Mouse (Mus musculus) embryonic facial prominence, embryonic 14.5 days (tissue): ENCODE results near the gene Rab34. TPM values are rescaled to one million over a fixed set of nuclear protein-coding genes. Genes with fewer than 3 reads are reported as not detected.

Experiments
- ATAC-seq: fragments of 200-750 bp; cut with Nextera tagmentation; 2 replicates; pipeline ENCODE4 v1.8.0; 2017; ENCODE audit warnings: low read depth, moderate number of reproducible peaks, moderate TSS enrichment
- DNase-seq: peaks from one replicate; pipeline ENCODE4 v3.0.0-alpha.2; 2015; ENCODE audit warnings: low spot score
- H3K27ac ChIP-seq: fragments of 300-500 bp; sonication (generic); replicated peaks from 2 replicates; pipeline ENCODE4 v1.5.1; 2014; ENCODE audit warnings: low read depth, mild to moderate bottlenecking, low read length, moderate library complexity
- H3K27me3 ChIP-seq: fragments of 300-500 bp; sonication (generic); replicated peaks from 2 replicates; pipeline ENCODE4 v1.6.1; 2014; ENCODE audit warnings: low read length; ENCODE audit not compliant: control insufficient read depth, insufficient read depth
- H3K36me3 ChIP-seq: fragments of 300-500 bp; sonication (generic); 2 replicates; pipeline ENCODE4 v1.6.1; 2014; ENCODE audit warnings: low read length, mixed read lengths; ENCODE audit not compliant: control insufficient read depth, insufficient read depth
- H3K4me1 ChIP-seq: fragments of 300-500 bp; sonication (generic); 2 replicates; pipeline ENCODE4 v1.6.1; 2014; ENCODE audit warnings: antibody characterized with exemption, low read length; ENCODE audit not compliant: control insufficient read depth, insufficient read depth
- H3K4me2 ChIP-seq: fragments of 300-500 bp; sonication (generic); 2 replicates; pipeline ENCODE4 v1.6.1; 2014; ENCODE audit warnings: low read depth, mild to moderate bottlenecking, low read length, moderate library complexity, mixed read lengths
- H3K4me3 ChIP-seq: fragments of 300-500 bp; sonication (generic); 2 replicates; pipeline ENCODE4 v1.5.1; 2014; ENCODE audit warnings: low read depth, mild to moderate bottlenecking, low read length
- H3K9ac ChIP-seq: fragments of 300-500 bp; sonication (generic); 2 replicates; pipeline ENCODE4 v1.6.1; 2014; ENCODE audit warnings: low read depth, mild to moderate bottlenecking, low read length, moderate library complexity, mixed read lengths
- H3K9me3 ChIP-seq: fragments of 300-500 bp; sonication (generic); 2 replicates; pipeline ENCODE4 v1.6.1; 2016; ENCODE audit warnings: low read length; ENCODE audit not compliant: control insufficient read depth
- WGBS: fragments of 180-500 bp; shearing (Covaris S2); extraction: QIAGEN DNeasy Blood & Tissue Kit; methylation state at CpG from one replicate; pipeline ENCODE4 v1.1.7; 2014; 5-methylcytosine and 5-hydroxymethylcytosine counted together
- polyA plus RNA-seq: library from polyadenylated mRNA; unstranded; fragments of >200 nt; fragmentation: Nextera tagmentation; extraction: Ambion mirVana; gene quantifications from 2 replicates; pipeline ENCODE4 v1.2.1, GENCODE M21; 2014

Gene Rab34
- 136 and 156 TPM in 2 replicates for polyA plus RNA-seq

DNA sequence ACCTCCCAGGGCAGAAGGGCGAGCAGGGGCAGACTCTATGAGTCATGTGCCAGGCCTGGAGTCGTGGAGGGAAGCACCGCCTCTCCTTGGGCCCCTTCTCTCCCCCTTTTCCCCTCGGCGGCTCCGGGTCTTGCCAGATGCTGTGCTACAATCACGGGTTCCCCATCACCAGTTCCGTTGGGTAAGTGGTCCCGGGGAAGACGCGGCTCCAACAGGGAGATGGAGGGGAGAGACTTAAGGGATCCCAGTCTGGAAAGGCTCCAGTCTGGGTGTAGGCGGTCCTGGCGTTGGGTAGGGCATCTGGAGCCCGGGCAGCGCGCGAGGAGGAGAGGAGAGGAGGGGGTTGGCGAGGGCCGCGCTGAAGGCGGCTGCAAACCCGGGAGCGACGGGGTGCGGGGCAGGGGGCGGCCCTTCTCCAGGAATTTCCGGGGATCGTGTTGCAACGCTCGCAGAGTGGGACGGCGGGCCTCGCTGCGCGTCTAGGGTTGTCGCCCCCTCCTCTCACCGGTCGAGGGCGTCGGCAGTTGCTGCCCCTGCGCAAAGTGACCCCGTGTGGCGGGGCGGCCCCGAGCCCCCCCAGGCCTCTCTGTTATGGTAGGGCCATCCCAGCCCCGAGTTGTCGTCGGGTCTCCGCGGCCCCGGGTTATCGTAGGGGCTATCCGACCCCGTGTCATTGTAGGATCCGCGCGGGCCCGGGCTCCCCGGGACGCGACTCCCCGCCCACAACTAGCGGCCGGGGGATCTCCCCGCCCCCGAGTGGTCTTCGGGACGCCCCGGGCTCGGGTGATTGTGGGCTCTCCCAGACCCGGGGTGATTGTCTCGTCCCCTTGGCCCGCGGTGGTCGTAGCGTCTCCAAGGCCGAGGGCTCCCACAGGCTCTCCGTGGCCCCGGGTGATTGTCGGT is at the start of gene Rab34:
Gene Rab34 (plus strand): TSS at position 100 of the 903 bp plus-strand sequence.
- 0% methylated on average over 38 of the region's 80 CpGs for WGBS
- DNase-seq: peak; percentile 96
- Histone ChIP-seq H3K36me3 (peaks cover 33% of the 10 kb centered on the region), H3K4me3 (peak within 1 kb of the TSS; percentile 69), H3K27ac (peak within 1 kb of the TSS; percentile 98), H3K9me3 (no peaks in the 10 kb centered on the region), H3K4me1 (peaks cover 20% of the 10 kb centered on the region), H3K4me2 (peak within 1 kb of the TSS; percentile 70), H3K9ac (peak within 1 kb of the TSS; percentile 94), H3K27me3 (no peaks in the 10 kb centered on the region)
- peak; percentile 91 for ATAC-seq

- Histone ChIP-seq H3K27ac (no peak overlapping the region), H3K9ac (no peak overlapping the region), H3K27me3 (no peaks in the 10 kb centered on the region), H3K4me3 (no peak overlapping the region), H3K9me3 (no peaks in the 10 kb centered on the region), H3K36me3 (peaks cover 28% of the 10 kb centered on the region), H3K4me1 (no peaks in the 10 kb centered on the region), H3K4me2 (no peak overlapping the region)
- no peak for DNase-seq
- WGBS: 82% methylated on average over 5 of the region's 5 CpGs
- no peak for ATAC-seq
These were observed 47.6 kb upstream of the Rab34 start for GRCm38 (mm10) chr11:78140665-78141064.

GRCm38 (mm10) chr11:78143520-78143919 is 44.7 kb upstream of the Rab34 start:
- DNase-seq: no peak
- peaks cover 51% of the 10 kb centered on the region for H3K36me3 ChIP-seq

DNA sequence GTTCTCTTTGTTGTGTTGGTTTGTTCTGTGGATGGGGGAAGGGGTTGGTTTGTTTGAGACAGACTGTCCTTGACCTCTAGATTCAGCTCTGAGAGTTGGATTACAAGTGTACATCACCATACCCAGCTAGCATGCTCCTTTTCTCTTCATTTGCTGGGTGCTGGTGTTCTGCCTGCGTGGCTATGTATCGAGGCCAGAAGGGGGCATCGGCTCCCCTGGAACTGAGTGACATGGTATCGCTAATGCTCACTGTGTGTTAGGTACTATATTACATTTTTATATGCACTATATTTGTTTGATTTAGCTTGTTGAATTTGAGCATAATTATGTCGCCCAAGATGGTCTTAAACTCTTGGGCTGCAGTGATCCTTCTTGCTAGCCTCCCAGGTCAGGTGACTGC is 42.1 kb upstream of the Rab34 start:
- Histone ChIP-seq H3K9ac (no peak overlapping the region), H3K4me2 (no peak overlapping the region), H3K4me1 (no peaks in the 10 kb centered on the region), H3K9me3 (no peaks in the 10 kb centered on the region), H3K4me3 (no peak overlapping the region), H3K27me3 (no peaks in the 10 kb centered on the region), H3K36me3 (peaks cover 74% of the 10 kb centered on the region), H3K27ac (peak overlapping the region; percentile 61)
- DNase-seq (no peak), ATAC-seq (no peak)
- WGBS: 75% methylated on average over 5 of the region's 5 CpGs

More at GRCm38 (mm10) chr11:78143520-78143919, 44.7 kb upstream of the Rab34 start:
- no peak overlapping the region for H3K27ac ChIP-seq
- ATAC-seq: no peak
- H3K4me1 ChIP-seq: no peaks in the 10 kb centered on the region
- WGBS: 87% methylated on average over 2 of the region's 2 CpGs
- no peak overlapping the region for H3K9ac ChIP-seq
- H3K27me3 ChIP-seq: no peaks in the 10 kb centered on the region
- H3K9me3 ChIP-seq: no peaks in the 10 kb centered on the region
- no peak overlapping the region for H3K4me2 ChIP-seq
- no peak overlapping the region for H3K4me3 ChIP-seq

- DNase-seq (peak; percentile 47), ATAC-seq (peak; percentile 74; the same call in 1 of the 2 replicates)
- Histone ChIP-seq H3K9ac (no peak overlapping the region; the same call in 1 of the 2 replicates), H3K9me3 (no peaks in the 10 kb centered on the region), H3K4me2 (no peak overlapping the region), H3K27ac (peak overlapping the region; percentile 61), H3K27me3 (no peaks in the 10 kb centered on the region), H3K4me1 (no peaks in the 10 kb centered on the region), H3K4me3 (no peak overlapping the region), H3K36me3 (peaks cover 75% of the 10 kb centered on the region)
- WGBS: 75% methylated on average over 6 of the region's 6 CpGs
These were observed 41.3 kb upstream of the Rab34 start for GRCm38 (mm10) chr11:78146707-78147543.

- DNase-seq (no peak), ATAC-seq (no peak)
- Histone ChIP-seq H3K36me3 (peaks cover 76% of the 10 kb centered on the region), H3K9me3 (no peaks in the 10 kb centered on the region), H3K9ac (no peak overlapping the region), H3K4me3 (no peak overlapping the region), H3K4me1 (0 out of 2 replicates have a peak, but pooled peaks cover 3% of the 10 kb centered on the region), H3K27me3 (no peaks in the 10 kb centered on the region), H3K4me2 (no peak overlapping the region), H3K27ac (no peak overlapping the region)
- WGBS: 57% methylated on average over 1 of the region's 1 CpGs
These were observed 37.1 kb upstream of the Rab34 start for GRCm38 (mm10) chr11:78151161-78151560.

DNA sequence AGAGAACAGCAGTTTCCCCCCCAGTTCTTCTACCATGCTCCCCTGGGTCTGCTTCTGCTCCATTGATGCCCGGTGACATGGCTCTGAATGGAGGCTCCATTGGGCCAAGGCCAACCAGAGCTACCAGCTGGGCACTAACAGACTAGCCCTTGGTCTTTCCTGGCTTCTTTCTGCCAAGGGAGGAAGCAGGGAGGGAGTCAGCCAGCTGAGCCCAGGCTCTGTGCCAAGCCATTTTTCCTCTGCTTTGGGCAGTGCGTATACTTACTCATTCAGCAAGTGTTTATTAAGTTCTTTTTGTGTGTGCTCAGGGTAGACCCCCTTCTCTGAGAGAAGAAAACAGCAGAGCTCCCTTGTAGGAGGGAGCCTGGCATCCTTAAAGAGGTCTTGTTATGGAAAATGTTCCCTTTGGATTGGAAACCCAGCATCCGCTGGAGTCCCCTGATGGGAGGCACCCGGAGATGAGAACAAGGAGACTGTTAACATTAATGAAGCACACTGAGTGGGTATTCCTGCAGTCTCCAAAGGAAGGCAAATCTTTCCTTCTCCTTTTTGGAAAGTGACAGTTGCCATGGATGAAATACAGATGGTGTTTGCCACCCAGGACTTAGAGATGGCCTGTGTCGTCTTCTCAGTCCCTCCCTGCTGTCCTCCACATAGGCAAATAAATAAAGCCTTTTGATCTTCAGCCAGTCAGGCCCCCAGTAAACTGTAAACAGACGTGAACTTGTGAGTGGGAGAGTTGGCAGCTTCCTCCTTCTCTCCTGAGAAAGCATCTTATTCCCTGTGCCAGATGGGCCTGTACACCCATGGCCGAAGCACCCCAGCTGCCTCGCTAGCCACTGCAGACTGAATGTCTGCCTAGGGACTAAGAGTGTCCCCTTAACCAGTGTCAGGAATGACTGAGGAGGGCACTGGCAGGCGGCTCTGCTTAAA is 35.7 kb upstream of the Rab34 start:
- DNase-seq: peak; percentile 53
- H3K4me2 ChIP-seq: no peak overlapping the region
- WGBS: 53% methylated on average over 7 of the region's 9 CpGs
- H3K36me3 ChIP-seq: peaks cover 78% of the 10 kb centered on the region
- ATAC-seq: no peak
- H3K27me3 ChIP-seq: no peaks in the 10 kb centered on the region
- peak overlapping the region; percentile 57 for H3K27ac ChIP-seq
- no peaks in the 10 kb centered on the region for H3K9me3 ChIP-seq
- H3K4me1 ChIP-seq: 0 out of 2 replicates have a peak, but pooled peaks cover 3% of the 10 kb centered on the region
- H3K4me3 ChIP-seq: no peak overlapping the region
- no peak overlapping the region for H3K9ac ChIP-seq

- no peak overlapping the region for H3K9ac ChIP-seq
- ATAC-seq: no peak
- WGBS: 87% methylated on average over 13 of the region's 13 CpGs
These were observed 34.5 kb upstream of the Rab34 start for GRCm38 (mm10) chr11:78153778-78154177.

More at GRCm38 (mm10) chr11:78153778-78154177, 34.5 kb upstream of the Rab34 start:
- DNase-seq: no peak
- Histone ChIP-seq H3K27me3 (no peaks in the 10 kb centered on the region), H3K9me3 (no peaks in the 10 kb centered on the region), H3K4me2 (no peak overlapping the region), H3K4me3 (no peak overlapping the region), H3K4me1 (0 out of 2 replicates have a peak, but pooled peaks cover 6% of the 10 kb centered on the region), H3K36me3 (peaks cover 82% of the 10 kb centered on the region), H3K27ac (no peak overlapping the region)
